Mouse (Mus musculus): Measurements from ENCODE around the gene C1qc.
A peak's percentile ranks its signal among the peaks of the same experiment; 100 is the strongest.

C1qc gene

DNA sequence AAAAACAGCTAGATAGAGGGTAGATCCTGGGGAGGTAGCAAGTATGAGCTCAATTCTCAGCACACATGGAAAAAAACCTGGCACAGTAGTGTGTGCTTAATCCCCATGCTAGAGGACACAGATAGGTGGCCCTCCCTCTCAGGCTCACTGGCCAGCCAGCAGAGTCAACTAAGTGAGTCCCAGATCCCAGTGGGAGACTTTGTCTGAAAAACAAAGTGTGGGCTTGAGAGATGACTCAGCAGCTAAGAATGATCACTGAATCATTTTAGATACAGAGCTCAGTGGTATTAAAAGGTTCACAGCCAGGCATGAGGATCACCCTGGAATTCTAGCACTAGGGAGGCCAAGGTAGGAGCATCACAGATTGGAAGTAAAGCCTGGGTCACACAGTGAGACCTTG is 14.9 kb upstream of the C1qc start:
- Histone ChIP-seq H3K27me3 (ENCODE audit: control insufficient read depth, insufficient read depth, low read length, poor library complexity, severe bottlenecking) (no peaks in the 10 kb centered on the region), H3K36me3 (ENCODE audit: control insufficient read depth, insufficient read depth, low read length, poor library complexity, severe bottlenecking) (no peaks in the 10 kb centered on the region)
- no peak for DNase-seq (ENCODE audit: low read depth, low spot score)

DNA sequence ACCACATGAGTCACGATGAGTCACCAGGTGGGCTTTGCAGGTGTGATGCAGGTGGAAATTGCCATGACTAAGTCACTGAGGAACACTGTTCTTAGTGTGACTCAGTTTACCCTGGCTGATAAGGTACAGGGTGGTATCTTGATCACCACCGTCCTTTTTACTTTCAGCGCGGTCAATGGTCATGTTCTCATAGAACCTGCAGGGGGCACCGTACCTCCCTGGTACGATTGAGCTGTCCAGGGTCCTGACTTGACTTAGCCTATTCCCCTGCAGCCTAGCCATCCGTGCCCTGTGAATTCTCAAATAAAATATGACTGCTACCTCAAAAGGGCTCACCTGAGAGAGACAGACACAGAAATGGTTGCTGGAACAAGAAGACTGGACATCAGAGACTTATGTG is 14.2 kb upstream of the C1qc start:
- Histone ChIP-seq H3K36me3 (ENCODE audit: control insufficient read depth, insufficient read depth, low read length, poor library complexity, severe bottlenecking) (no peaks in the 10 kb centered on the region), H3K27me3 (ENCODE audit: control insufficient read depth, insufficient read depth, low read length, poor library complexity, severe bottlenecking) (no peaks in the 10 kb centered on the region)
- DNase-seq (ENCODE audit: low read depth, low spot score): peak; percentile 54

DNA sequence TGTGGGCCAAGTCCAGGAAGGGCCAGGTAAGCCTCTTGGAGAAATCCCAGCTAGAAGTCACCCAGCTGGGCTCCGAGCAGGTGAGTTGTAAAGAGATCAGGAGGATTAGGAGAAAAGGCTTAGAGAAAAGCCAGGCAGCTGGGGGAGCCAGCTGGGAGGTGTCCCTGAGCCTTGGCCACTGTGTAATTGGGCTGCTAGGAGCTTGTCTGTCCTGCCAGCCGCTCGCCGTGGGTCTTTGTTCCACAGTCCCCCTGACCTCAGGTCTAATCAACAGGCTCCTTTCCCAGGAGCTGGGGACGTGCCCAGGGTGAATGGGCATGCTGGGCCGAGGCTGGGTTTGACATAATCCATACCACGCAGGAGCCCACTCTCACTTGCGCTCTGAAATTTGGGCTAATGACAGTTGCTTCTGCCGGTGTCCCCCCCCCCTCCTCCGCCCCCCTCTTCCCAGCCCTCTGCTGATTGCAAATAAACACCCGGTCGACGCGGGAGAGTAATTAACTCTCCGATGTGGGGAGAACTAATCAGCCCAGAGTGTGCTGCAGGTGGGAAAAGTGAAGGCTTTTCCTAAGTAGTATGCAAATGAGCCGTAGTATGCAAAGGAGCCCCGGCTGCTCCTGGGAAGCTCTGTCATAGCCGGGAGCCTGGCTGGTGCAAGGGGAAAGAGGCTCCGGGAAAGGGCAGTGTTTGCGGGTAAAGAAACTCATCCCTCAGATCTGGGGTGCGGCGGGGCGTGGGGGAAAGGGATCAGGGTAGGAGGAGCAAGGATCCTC is 12.1 kb upstream of the C1qc start:
- no peaks in the 10 kb centered on the region for H3K27me3 ChIP-seq (ENCODE audit: control insufficient read depth, insufficient read depth, low read length, poor library complexity, severe bottlenecking)
- no peaks in the 10 kb centered on the region for H3K36me3 ChIP-seq (ENCODE audit: control insufficient read depth, insufficient read depth, low read length, poor library complexity, severe bottlenecking)
- DNase-seq (ENCODE audit: low read depth, low spot score): no peak

DNA sequence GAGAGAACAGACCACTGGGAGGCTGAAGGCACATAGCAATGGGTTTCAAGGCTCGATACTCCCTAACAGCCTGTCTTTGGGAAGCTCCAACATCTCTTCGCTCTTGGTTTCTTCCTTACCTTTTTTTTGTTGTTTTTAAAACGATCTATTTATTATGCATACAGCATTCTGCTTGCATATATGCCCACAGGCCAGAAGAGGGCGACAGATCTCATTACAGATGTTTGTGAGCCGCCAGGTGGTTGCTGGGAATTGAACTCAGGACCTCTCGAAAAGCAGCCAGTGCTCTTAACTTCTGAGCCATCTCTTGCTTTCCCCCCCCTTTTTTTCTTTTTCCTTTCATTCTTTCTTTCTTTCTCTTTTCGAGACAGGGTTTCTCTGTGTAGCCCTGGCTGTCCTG is 6.3 kb upstream of the C1qc start:
- DNase-seq (ENCODE audit: low read depth, low spot score): no peak
- Histone ChIP-seq H3K27me3 (ENCODE audit: control insufficient read depth, insufficient read depth, low read length, poor library complexity, severe bottlenecking) (no peaks in the 10 kb centered on the region), H3K36me3 (ENCODE audit: control insufficient read depth, insufficient read depth, low read length, poor library complexity, severe bottlenecking) (no peaks in the 10 kb centered on the region)

DNA sequence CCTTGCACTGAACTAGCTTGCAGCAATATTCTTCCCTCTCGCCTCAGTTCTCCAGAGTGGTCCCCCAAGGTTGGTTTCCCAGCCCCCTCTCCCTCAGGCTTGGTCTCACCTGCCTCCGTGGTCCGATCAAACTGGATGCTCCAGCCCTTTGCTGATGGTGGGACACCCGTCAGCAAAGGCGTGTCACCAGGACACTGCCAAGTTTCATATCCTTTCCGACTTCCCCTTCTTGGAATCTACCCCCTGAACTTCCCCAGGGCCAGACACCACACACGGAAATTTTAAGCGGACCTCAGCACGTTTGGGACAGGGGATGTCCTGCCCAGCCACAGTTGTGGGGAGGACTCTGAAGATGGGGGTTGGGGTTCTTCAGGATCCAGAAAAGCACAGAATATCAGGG is 5.8 kb upstream of the C1qc start, which contains the start of gene C1qa:
Gene C1qa, minus strand, starts transcription at position 167 of the 400 bp plus-strand sequence.
- DNase-seq (ENCODE audit: low read depth, low spot score): no peak
- Histone ChIP-seq H3K36me3 (ENCODE audit: control insufficient read depth, insufficient read depth, low read length, poor library complexity, severe bottlenecking) (no peaks in the 10 kb centered on the region), H3K27me3 (ENCODE audit: control insufficient read depth, insufficient read depth, low read length, poor library complexity, severe bottlenecking) (no peaks in the 10 kb centered on the region)

DNA sequence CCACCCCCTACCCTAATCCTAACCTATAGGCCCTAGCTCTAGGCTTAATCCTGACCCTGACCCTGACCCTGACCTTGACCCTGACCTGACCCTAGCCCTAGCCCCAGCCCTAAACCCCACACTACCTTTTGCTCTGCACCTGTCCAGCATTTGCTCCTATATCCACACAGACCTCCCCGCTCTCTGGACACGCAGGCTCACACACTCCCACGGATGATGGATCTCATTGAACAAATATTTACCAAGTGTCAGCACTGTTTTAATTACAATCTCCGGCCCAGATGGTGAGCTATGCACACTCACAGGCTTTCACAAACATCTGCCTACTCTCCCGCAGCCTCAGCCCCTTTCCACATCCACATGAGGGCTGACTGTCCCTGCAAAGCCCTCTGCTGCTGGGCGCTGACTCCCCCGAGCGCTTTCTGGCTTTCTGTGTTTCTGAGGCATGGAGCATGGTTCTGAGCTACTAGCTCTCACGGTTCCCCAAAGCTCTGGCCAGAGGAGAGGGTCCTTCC is 5.3 kb upstream of the C1qc start:
- DNase-seq (ENCODE audit: low read depth, low spot score): no peak
- Histone ChIP-seq H3K36me3 (ENCODE audit: control insufficient read depth, insufficient read depth, low read length, poor library complexity, severe bottlenecking) (no peaks in the 10 kb centered on the region), H3K27me3 (ENCODE audit: control insufficient read depth, insufficient read depth, low read length, poor library complexity, severe bottlenecking) (no peaks in the 10 kb centered on the region)

DNA sequence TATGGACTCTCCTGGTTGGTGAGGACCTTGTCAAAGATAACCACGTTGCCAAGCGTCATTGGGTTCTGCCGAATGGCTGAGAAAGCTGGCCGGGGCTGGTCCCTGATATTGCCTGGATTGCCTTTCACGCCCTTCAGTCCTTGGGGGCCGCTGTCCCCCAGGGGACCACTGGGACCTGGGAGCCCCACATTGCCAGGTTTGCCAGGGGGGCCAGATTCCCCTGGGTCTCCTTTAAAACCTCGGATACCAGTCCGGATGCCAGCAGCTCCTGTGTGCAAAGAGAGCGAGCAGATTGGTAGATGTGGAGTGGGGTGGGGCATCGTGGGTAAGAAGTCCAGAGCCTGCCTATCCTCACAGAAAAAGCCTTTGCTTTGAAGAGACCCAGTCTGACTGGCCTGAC is 3.6 kb upstream of the C1qc start:
- no peak for DNase-seq (ENCODE audit: low read depth, low spot score)
- Histone ChIP-seq H3K27me3 (ENCODE audit: control insufficient read depth, insufficient read depth, low read length, poor library complexity, severe bottlenecking) (no peaks in the 10 kb centered on the region), H3K36me3 (ENCODE audit: control insufficient read depth, insufficient read depth, low read length, poor library complexity, severe bottlenecking) (no peaks in the 10 kb centered on the region)

DNA sequence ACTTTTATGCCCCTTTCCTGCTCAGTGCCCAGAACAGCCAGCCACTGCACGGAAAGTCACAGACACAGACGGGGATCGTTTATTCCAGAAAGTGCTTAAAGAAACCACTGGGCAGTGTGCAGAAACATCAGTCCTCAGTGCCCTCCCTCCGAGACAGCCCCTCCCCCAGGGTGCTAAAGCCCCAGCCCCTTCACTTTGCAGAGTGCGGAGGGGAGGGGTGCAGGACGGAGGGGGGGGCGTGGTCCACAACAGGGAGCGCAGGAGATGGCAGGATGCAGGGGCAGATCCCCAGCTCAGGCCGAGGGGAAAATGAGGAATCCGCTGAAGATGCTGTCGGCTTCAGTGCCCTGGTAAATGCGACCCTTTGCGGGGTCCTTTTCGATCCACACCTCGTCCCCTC is 3.0 kb upstream of the C1qc start:
- Histone ChIP-seq H3K36me3 (ENCODE audit: control insufficient read depth, insufficient read depth, low read length, poor library complexity, severe bottlenecking) (no peaks in the 10 kb centered on the region), H3K27me3 (ENCODE audit: control insufficient read depth, insufficient read depth, low read length, poor library complexity, severe bottlenecking) (no peaks in the 10 kb centered on the region)
- DNase-seq (ENCODE audit: low read depth, low spot score): no peak

DNA sequence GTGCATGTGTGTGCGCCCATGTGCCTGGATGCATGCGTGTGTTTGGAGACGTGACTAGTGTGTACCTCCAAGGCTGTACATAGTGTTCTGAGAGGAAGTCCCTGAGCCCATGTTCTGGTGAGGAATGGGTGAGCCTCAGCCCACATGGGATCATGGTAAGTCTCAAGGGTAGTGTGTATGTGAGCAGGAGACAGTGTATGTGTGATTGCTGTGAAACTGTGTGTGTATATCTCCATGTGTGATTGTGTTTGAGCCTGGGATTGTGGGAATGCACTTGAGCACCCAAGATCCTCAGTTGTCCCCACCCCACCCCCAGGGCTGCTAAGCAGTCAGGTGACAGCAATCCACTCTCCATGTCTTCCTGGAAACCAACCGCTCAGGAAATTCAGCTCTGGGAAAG is 2.0 kb upstream of the C1qc start:
- no peak for DNase-seq (ENCODE audit: low read depth, low spot score)
- Histone ChIP-seq H3K36me3 (ENCODE audit: control insufficient read depth, insufficient read depth, low read length, poor library complexity, severe bottlenecking) (no peaks in the 10 kb centered on the region), H3K27me3 (ENCODE audit: control insufficient read depth, insufficient read depth, low read length, poor library complexity, severe bottlenecking) (no peaks in the 10 kb centered on the region)

DNA sequence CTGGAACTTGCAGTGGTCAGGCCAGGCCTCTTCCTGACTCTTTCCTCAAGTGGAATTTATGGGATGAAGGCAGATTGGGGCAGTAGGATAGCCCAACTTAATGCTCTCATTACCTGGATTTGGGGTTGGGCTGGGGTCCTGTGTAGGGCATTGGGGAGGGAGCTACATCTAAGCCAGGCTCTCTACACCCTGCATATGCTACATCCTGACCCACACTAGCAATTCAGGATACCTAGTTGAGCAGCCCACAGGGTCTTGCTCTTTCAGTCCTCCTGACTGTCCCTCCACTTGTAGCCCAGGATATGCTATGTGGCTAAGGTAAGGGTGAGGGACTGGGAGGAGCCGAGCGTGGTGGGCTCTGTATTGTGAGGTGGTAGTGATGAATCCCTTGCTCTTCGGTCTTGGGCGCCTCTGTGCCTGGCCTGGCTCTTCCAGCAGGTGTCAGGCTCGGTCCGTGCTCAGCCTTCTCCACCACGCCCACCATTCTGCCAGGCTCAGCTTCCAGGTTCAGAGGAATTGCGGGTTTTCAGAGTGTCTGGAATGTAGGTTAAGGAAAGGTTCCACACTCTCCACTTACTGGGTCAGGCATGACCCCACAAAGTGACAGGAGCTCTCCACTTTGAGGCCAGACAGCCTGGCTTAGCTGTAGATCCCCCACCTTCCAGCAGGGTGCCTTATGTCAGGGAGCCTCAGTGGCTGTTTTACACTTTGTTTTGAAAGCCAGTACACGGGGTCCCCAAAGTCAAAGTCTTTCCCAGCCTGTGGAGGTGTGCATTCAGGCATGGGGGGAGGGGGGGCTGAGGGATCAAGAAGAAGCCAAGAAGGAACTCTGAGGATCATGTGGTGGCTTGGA is 1.1 kb upstream of the C1qc start:
- no peaks in the 10 kb centered on the region for H3K36me3 ChIP-seq (ENCODE audit: control insufficient read depth, insufficient read depth, low read length, poor library complexity, severe bottlenecking)
- H3K27me3 ChIP-seq (ENCODE audit: control insufficient read depth, insufficient read depth, low read length, poor library complexity, severe bottlenecking): no peaks in the 10 kb centered on the region
- DNase-seq (ENCODE audit: low read depth, low spot score): no peak

DNA sequence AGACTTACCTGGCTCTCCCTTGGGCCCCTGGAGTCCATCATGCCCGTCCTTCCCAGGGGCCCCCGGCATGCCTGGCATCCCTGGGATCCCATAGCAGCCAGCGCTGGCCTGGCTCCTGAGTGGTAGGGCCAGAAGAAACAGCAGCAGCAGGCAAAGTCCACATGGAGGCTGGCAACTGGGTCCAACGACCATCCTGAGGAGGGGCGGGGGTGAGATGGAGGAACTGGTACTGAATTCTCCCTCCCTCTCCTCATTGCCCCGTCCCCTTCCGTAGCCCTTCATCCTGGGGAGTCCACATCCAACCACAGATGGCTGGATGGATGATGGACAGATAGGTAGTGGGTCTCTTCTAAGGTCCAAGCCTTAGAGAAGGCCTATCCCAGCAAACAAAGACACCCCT is 494 bp downstream of the C1qc start:
- Histone ChIP-seq H3K36me3 (ENCODE audit: control insufficient read depth, insufficient read depth, low read length, poor library complexity, severe bottlenecking) (no peaks in the 10 kb centered on the region), H3K27me3 (ENCODE audit: control insufficient read depth, insufficient read depth, low read length, poor library complexity, severe bottlenecking) (no peaks in the 10 kb centered on the region)
- DNase-seq (ENCODE audit: low read depth, low spot score): no peak

DNA sequence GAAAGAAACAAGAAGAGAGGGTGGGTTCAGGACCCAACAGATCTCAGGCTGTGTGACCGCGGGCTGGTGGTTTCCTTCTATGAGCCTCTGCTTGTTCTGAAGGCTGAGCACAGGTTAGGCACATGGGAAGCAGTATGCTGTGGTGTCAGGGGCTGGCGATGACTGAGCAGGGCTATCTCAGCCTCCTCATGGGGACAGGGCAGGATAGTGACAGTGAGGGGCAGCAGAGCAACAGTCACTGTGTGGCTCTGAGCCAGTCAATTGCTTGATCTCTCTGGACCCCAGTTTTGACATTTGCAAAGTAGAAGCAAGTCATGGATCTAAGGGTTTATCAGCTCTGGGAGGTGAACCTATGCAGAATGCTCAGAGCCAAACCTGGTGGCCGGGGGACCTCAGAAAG is 1.8 kb downstream of the C1qc start:
- no peaks in the 10 kb centered on the region for H3K36me3 ChIP-seq (ENCODE audit: control insufficient read depth, insufficient read depth, low read length, poor library complexity, severe bottlenecking)
- no peaks in the 10 kb centered on the region for H3K27me3 ChIP-seq (ENCODE audit: control insufficient read depth, insufficient read depth, low read length, poor library complexity, severe bottlenecking)
- no peak for DNase-seq (ENCODE audit: low read depth, low spot score)

DNA sequence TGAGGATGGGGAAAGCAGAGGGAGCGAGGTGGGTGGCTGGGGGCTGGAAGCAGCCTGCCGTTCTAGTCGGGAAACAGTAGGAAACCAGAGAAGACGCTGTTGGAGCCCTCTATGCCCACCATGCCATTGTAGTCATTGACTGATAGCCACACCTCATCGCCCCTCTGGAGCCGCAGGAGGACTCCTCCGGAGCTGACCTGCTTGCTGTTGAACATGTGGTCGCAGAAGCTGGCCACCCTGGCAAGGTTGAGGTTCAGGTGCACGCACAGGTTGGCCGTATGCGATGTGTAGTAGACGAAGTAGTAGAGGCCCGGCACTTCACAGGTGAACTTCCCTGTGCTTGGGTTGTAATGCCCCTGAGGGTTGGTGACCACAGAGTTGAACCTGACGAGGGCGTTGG is 2.9 kb downstream of the C1qc start:
- no peak for DNase-seq (ENCODE audit: low read depth, low spot score)
- Histone ChIP-seq H3K36me3 (ENCODE audit: control insufficient read depth, insufficient read depth, low read length, poor library complexity, severe bottlenecking) (no peaks in the 10 kb centered on the region), H3K27me3 (ENCODE audit: control insufficient read depth, insufficient read depth, low read length, poor library complexity, severe bottlenecking) (no peaks in the 10 kb centered on the region)

DNA sequence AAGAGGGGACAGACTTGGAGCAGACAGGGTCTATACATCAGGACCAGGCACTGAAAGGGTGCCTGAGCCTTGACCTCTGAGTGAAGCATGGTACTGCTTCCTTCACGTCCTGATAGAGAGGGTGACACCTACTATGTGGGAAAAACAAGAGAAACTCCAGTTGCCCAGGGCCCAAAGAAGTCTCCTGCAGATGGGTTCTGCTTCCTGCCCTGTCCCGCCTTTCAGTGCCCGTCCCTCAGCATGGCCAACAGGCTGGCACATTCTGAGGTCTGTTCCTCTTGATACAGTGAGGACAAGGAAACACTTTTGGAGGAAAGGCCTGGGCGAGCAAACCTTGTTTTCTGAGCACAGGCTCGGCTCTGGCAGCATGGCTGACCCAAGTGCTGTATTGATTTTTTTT is 5.2 kb downstream of the C1qc start:
- H3K27me3 ChIP-seq (ENCODE audit: control insufficient read depth, insufficient read depth, low read length, poor library complexity, severe bottlenecking): no peaks in the 10 kb centered on the region
- H3K36me3 ChIP-seq (ENCODE audit: control insufficient read depth, insufficient read depth, low read length, poor library complexity, severe bottlenecking): no peaks in the 10 kb centered on the region
- DNase-seq (ENCODE audit: low read depth, low spot score): no peak

DNA sequence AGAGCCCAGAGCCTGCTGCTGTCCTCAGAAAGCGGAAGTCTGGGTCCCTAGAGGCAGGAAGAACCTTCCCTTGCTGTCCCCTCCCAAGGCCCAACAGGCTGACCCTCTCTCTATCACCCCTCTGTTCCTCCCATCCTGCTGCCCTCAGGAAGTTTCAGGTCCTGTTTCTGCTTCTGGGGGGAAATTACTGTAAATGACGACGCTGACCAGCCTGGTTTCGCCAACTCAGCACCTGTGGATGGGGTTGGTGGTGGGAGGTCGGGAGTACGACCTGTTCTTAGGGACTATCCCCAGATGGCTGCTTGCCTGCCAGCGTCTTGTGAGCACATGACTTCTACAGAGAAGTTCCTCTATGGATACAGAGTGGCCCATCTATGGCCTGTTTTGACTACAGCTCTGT is 6.8 kb downstream of the C1qc start, which contains the start of gene C1qb:
Gene C1qb, minus strand, starts transcription at position 87 of the 400 bp plus-strand sequence.
- H3K27me3 ChIP-seq (ENCODE audit: control insufficient read depth, insufficient read depth, low read length, poor library complexity, severe bottlenecking): no peaks in the 10 kb centered on the region
- no peak for DNase-seq (ENCODE audit: low read depth, low spot score)

More for the DNA sequence above, 6.8 kb downstream of the C1qc start, which contains the start of gene C1qb:
- H3K36me3 ChIP-seq (ENCODE audit: control insufficient read depth, insufficient read depth, low read length, poor library complexity, severe bottlenecking): no peaks in the 10 kb centered on the region

All from splenic B cell, adult 2 months (primary cell).